Mouse (Mus musculus) myocyte (in vitro differentiated cells): ENCODE measurements around the gene Gm7168. TPM values are rescaled to one million over a fixed set of nuclear protein-coding genes. Genes with fewer than 3 reads are reported as not detected.

Source experiments
- H3K27me3 ChIP-seq: one replicate; pipeline ENCODE4 v1.6.1; 2011; ENCODE audit not compliant: control insufficient read depth, insufficient read depth, insufficient read length
- H3K36me3 ChIP-seq: one replicate; pipeline ENCODE4 v1.6.1; 2011; ENCODE audit not compliant: control insufficient read depth, insufficient read depth
- H3K4me2 ChIP-seq: one replicate; pipeline ENCODE4 v1.6.1; 2011; ENCODE audit warnings: low read depth, control low read depth
- H3K4me3 ChIP-seq: one replicate; pipeline ENCODE4 v1.5.1; 2011; ENCODE audit warnings: mild to moderate bottlenecking, control low read depth, moderate library complexity
- H3K79me2 ChIP-seq: one replicate; pipeline ENCODE4 v1.6.1; 2011; ENCODE audit not compliant: control insufficient read depth, insufficient read depth
- H3ac ChIP-seq: one replicate; pipeline ENCODE4 v1.6.1; 2011; ENCODE audit not compliant: control insufficient read depth, insufficient read length
- CEBPB ChIP-seq: IDR thresholded peaks from 2 replicates; pipeline ENCODE4 v1.6.1; 2011; ENCODE audit warnings: mild to moderate bottlenecking, moderate library complexity; ENCODE audit not compliant: poor library complexity, insufficient read depth, severe bottlenecking
- E2F4 ChIP-seq: IDR thresholded peaks from one replicate; pipeline ENCODE4 v1.6.1; 2011; ENCODE audit warnings: mild to moderate bottlenecking, control low read depth, moderate library complexity; ENCODE audit not compliant: insufficient read depth
- MAX ChIP-seq: IDR thresholded peaks from one replicate; pipeline ENCODE4 v1.6.1; 2011; ENCODE audit warnings: low read depth, mild to moderate bottlenecking, control low read depth
- MYOD1 ChIP-seq, 3 experiments: IDR thresholded peaks; one replicate each; pipeline ENCODE4 v1.6.1; 2011; ENCODE audit warnings: control low read depth in 2 of 3, low read depth in 2 of 3, mild to moderate bottlenecking in 2 of 3, moderate library complexity in 1 of 3; ENCODE audit not compliant: insufficient read length in 2 of 3, control insufficient read depth in 1 of 3
- MYOG ChIP-seq, 3 experiments: IDR thresholded peaks; one replicate each; pipeline ENCODE4 v1.6.1; 2011; ENCODE audit warnings: control low read depth in 2 of 3, low read depth in 2 of 3, mild to moderate bottlenecking in 2 of 3; ENCODE audit not compliant: insufficient read length in 2 of 3, control insufficient read depth in 1 of 3, insufficient read depth in 1 of 3
- POLR2A ChIP-seq: IDR thresholded peaks from one replicate; pipeline ENCODE4 v1.6.1; 2011; ENCODE audit warnings: low read depth, mild to moderate bottlenecking, control low read depth, moderate library complexity; ENCODE audit not compliant: insufficient read length
- POLR2AphosphoS2 ChIP-seq: IDR thresholded peaks from one replicate; pipeline ENCODE4 v1.6.1; 2011; ENCODE audit warnings: low read depth, control low read depth; ENCODE audit not compliant: insufficient read length
- REST ChIP-seq: IDR thresholded peaks from one replicate; pipeline ENCODE4 v1.6.1; 2011; ENCODE audit warnings: mild to moderate bottlenecking, control low read depth, moderate library complexity; ENCODE audit not compliant: insufficient read depth, insufficient read length
- SRF ChIP-seq: IDR thresholded peaks from one replicate; pipeline ENCODE4 v1.6.1; 2011; ENCODE audit warnings: low read depth; ENCODE audit not compliant: control insufficient read depth, insufficient read length
- TCF12 ChIP-seq: IDR thresholded peaks from one replicate; pipeline ENCODE4 v1.6.1; 2011; ENCODE audit warnings: mild to moderate bottlenecking, control low read depth; ENCODE audit not compliant: poor library complexity, insufficient read depth, severe bottlenecking
- TCF3 ChIP-seq: IDR thresholded peaks from one replicate; pipeline ENCODE4 v1.6.1; 2011; ENCODE audit warnings: low read depth, control low read depth; ENCODE audit not compliant: insufficient read length
- USF1 ChIP-seq: IDR thresholded peaks from one replicate; pipeline ENCODE4 v1.6.1; 2011; ENCODE audit warnings: low read depth, mild to moderate bottlenecking, control low read depth, moderate library complexity
- polyA plus RNA-seq: library from polyadenylated mRNA; unstranded; fragments of >200 nt; fragmentation: generic; extraction: Trizol; gene quantifications from one replicate; pipeline ENCODE4 v1.2.1, GENCODE M21; 2012; ENCODE audit warnings: missing spikeins

Gm7168 gene
- polyA plus RNA-seq, 1 experiment = not detected

DNA sequence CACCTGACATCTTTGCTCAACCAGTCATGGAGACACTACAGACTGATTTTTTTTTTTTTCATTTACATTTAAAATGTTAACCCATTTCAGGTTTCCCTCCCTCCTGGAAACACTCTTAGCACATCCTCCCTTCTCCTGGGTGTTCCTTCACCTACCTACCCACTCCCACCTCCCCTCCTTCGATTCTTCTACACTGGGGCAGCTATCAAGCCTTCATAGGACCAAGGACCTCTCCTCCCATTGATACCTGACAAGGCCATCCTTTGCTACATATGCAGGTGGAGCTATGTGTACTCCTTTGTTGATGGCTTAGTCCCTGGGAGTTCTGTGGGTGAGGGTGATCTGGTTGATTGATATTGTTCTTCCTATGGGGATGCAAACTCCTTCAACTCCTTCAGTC is 40.5 kb upstream of the Gm7168 start:
- TF ChIP-seq POLR2A = no peak
- no peaks in the 10 kb centered on the region for H3K27me3 ChIP-seq
- no peaks in the 10 kb centered on the region for H3K79me2 ChIP-seq
- no peak overlapping the region for H3ac ChIP-seq
- H3K4me2 ChIP-seq = no peak overlapping the region
- peaks cover 12% of the 10 kb centered on the region for H3K36me3 ChIP-seq
- H3K4me3 ChIP-seq = no peak overlapping the region

DNA sequence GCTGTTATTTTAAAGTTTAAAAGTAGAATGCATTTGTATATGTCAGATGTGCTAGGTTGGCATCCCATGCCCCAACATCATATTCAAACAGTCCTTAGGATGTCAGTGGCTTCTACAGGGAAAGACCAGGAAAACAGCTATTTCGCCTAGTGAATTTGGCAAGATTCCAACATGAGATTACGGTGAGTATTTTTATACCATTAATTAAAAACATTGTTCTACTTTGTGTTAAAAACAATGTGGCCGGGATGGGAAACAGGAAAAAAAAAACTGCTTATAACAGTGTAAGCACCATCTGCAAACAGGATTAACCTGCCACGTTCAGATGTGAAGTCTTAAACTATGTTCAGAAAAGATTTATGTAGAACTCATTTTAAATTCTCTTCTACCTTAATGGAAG is 34.2 kb upstream of the Gm7168 start:
- no peaks in the 10 kb centered on the region for H3K79me2 ChIP-seq
- H3K4me2 ChIP-seq = no peak overlapping the region
- H3K36me3 ChIP-seq = no peaks in the 10 kb centered on the region
- H3K4me3 ChIP-seq = no peak overlapping the region
- no peak overlapping the region for H3ac ChIP-seq
- no peak for TF ChIP-seq POLR2AphosphoS2
- no peak for TF ChIP-seq TCF3
- TF ChIP-seq TCF12 = no peak
- TF ChIP-seq CEBPB = no peak
- H3K27me3 ChIP-seq = no peaks in the 10 kb centered on the region

DNA sequence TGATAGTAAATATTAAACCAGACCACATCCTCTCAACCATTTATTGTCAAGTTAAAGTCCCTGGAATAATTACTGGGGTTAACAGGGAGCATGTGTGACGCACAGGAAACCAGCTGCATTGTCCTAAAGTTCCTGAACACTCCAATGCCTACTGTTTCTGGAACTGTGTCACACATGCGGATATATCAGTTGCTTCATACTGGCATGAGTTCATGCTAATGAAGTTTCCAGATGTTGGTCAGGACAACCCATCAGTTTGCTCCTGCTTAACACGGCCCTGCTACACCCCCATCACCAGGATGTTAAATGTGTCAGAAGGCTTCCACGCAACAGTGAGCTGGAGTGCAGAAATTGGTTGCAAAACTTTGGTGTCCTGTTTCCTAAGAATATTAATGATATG is 33.6 kb upstream of the Gm7168 start:
- no peaks in the 10 kb centered on the region for H3K36me3 ChIP-seq
- no peaks in the 10 kb centered on the region for H3K79me2 ChIP-seq
- no peak overlapping the region for H3K4me2 ChIP-seq
- H3ac ChIP-seq = no peak overlapping the region
- no peaks in the 10 kb centered on the region for H3K27me3 ChIP-seq
- TF ChIP-seq MAX = no peak
- no peak for TF ChIP-seq MYOG (IDR thresholded peaks at IDR 0.05; ENCODE audit: control insufficient read depth in 1 of 3, insufficient read depth in 1 of 3, insufficient read length in 2 of 3, low read depth in 2 of 3)
- TF ChIP-seq MYOD1 (IDR thresholded peaks at IDR 0.05; ENCODE audit: control insufficient read depth in 1 of 3, insufficient read length in 2 of 3, low read depth in 2 of 3) = no peak
- TF ChIP-seq POLR2AphosphoS2 = no peak
- TF ChIP-seq USF1 = no peak
- TF ChIP-seq REST = no peak
- no peak for TF ChIP-seq E2F4
- TF ChIP-seq SRF = no peak
- TF ChIP-seq TCF3 = no peak
- TF ChIP-seq CEBPB = no peak
- TF ChIP-seq POLR2A = no peak
- no peak for TF ChIP-seq TCF12
- H3K4me3 ChIP-seq = no peak overlapping the region

DNA sequence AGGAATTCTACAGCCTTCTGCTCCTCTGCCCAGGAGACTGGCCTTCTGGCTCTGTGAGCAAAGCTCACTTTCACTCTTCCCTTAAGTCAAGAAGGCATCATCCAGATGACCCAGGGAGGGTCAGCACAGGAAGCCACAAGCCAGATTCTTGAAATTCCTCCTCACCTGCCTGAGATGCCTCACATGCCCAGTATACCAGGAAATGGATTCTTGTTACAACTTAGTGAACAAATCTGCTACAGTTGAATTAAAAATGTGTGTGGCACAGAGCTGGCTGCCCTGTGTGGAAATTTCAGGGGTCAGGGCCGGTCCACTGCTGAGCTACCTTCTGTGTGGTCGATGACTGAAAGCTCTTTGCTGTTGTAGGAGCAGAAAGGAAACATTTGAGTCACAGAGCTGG is 27.4 kb upstream of the Gm7168 start:
- TF ChIP-seq POLR2AphosphoS2 (no peak), MYOG (IDR thresholded peaks at IDR 0.05; ENCODE audit: control insufficient read depth in 1 of 3, insufficient read depth in 1 of 3, insufficient read length in 2 of 3, low read depth in 2 of 3) (peak in 1 of 3 experiments; percentile 2)
- Histone ChIP-seq H3K27me3 (no peaks in the 10 kb centered on the region), H3K79me2 (no peaks in the 10 kb centered on the region), H3K4me3 (no peak overlapping the region), H3ac (no peak overlapping the region), H3K4me2 (peak overlapping the region; percentile 4), H3K36me3 (no peaks in the 10 kb centered on the region)

DNA sequence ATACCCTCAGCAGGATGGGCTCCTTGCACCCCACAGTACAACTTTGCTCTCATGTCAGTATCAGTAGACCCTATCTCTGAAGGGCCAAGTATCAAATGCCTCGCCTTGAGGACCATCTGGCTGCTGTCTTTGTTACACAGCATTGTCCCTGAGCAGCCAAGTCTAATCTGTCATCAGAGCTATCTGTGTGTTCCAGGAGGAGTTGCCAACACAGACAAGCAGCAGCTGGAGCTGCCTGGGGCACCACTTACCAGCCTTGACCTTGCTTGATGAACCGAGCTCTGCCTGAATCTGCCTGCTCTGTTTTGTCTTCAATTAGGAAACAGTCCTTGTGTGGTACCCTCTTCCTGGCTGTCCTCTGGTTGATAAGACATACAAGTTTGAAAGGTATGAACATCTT is 24.8 kb upstream of the Gm7168 start:
- TF ChIP-seq MYOG (IDR thresholded peaks at IDR 0.05; ENCODE audit: control insufficient read depth in 1 of 3, insufficient read depth in 1 of 3, insufficient read length in 2 of 3, low read depth in 2 of 3) (peak in 2 of 3 experiments; percentile 17 to 41), POLR2A (no peak), MYOD1 (IDR thresholded peaks at IDR 0.05; ENCODE audit: control insufficient read depth in 1 of 3, insufficient read length in 2 of 3, low read depth in 2 of 3) (peak in 1 of 3 experiments; percentile 32)
- Histone ChIP-seq H3ac (no peak overlapping the region), H3K4me3 (no peak overlapping the region), H3K27me3 (no peaks in the 10 kb centered on the region), H3K36me3 (no peaks in the 10 kb centered on the region), H3K79me2 (no peaks in the 10 kb centered on the region), H3K4me2 (no peak overlapping the region)

DNA sequence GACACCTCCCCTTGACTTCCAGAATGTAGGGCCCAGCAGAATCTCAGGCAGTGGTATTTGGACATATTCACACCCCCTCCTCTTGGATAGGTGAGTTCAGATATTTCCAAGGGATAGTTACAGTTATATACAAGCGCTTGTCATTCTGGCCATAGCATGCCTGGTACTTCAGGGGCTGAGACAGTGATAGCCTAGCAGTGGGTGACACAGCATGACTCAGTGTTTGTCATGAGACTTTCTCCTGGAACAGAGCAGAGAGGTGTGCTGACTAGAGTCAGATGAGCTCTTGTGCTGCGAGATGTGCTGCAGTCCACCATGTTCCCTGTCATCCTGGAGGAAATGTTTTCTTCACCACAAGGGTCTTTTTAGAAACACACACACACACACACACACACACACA is 23.6 kb upstream of the Gm7168 start:
- Histone ChIP-seq H3K79me2 (no peaks in the 10 kb centered on the region), H3K4me3 (no peak overlapping the region), H3K27me3 (no peaks in the 10 kb centered on the region), H3ac (no peak overlapping the region), H3K4me2 (no peak overlapping the region), H3K36me3 (no peaks in the 10 kb centered on the region)
- TF ChIP-seq MAX (no peak), USF1 (no peak), REST (no peak), POLR2A (no peak), POLR2AphosphoS2 (no peak), CEBPB (no peak)
